Mouse (Mus musculus): Measurements from ENCODE around the gene Slbp. TPM values are rescaled to one million over a fixed set of nuclear protein-coding genes. Genes with fewer than 3 reads are reported as not detected.

Gene Slbp
- 57.1 and 69.1 TPM in 2 replicates for polyA plus RNA-seq (2015; fragmentation: Nextera tagmentation; extraction: Ambion mirVana)

GRCm38 (mm10) chr5:33651921-33652782 lies at the start of gene Slbp:
Gene Slbp, minus strand, starts transcription at chr5:33652574.

GRCm38 (mm10) chr5:33657787-33658663 lies 5.7 kb upstream of the Slbp start, which contains the start of the genes Tacc3 and Tmem129:
Gene Tacc3, plus strand, starts transcription at chr5:33658128.
Gene Tmem129, minus strand, starts transcription at chr5:33658416.

GRCm38 (mm10) chr5:33629301-33629987 lies 22.9 kb downstream of the Slbp start, which contains the start of the genes Fam53a and Gm9903:
Gene Fam53a, minus strand, starts transcription at chr5:33629635.
Gene Gm9903, plus strand, starts transcription at chr5:33629925.

Other genes starting within 250 kb of the Slbp start
- gene Nkx1-1, start 218.6 kb downstream of the Slbp start, polyA plus RNA-seq (2015; fragmentation: Nextera tagmentation; extraction: Ambion mirVana) = not detected in 2 replicates
- gene Fam53a, start 22.9 kb downstream of the Slbp start, polyA plus RNA-seq (2015; fragmentation: Nextera tagmentation; extraction: Ambion mirVana) = 48.8 and 49.9 TPM in 2 replicates
- 2.4 and 3.0 TPM in 2 replicates for gene Gm9903, start 22.6 kb downstream of the Slbp start, polyA plus RNA-seq (2015; fragmentation: Nextera tagmentation; extraction: Ambion mirVana)
- gene Tacc3, start 5.6 kb upstream of the Slbp start, polyA plus RNA-seq (2015; fragmentation: Nextera tagmentation; extraction: Ambion mirVana) = 38.3 and 40.5 TPM in 2 replicates
- 31.0 and 31.5 TPM in 2 replicates for gene Tmem129, start 5.8 kb upstream of the Slbp start, polyA plus RNA-seq (2015; fragmentation: Nextera tagmentation; extraction: Ambion mirVana)
- gene Fgfr3, start 69.1 kb upstream of the Slbp start, polyA plus RNA-seq (2015; fragmentation: Nextera tagmentation; extraction: Ambion mirVana) = 0.50 and 1.3 TPM in 2 replicates
- 34.0 and 35.0 TPM in 2 replicates for gene Letm1, start 130.2 kb upstream of the Slbp start, polyA plus RNA-seq (2015; fragmentation: Nextera tagmentation; extraction: Ambion mirVana)
- gene Nsd2, start 168.2 kb upstream of the Slbp start, polyA plus RNA-seq (2015; fragmentation: Nextera tagmentation; extraction: Ambion mirVana) = 10.8 and 11.3 TPM in 2 replicates

All from skeletal muscle tissue, postnatal 0 days (tissue).